Comparison of ENCODE assay signal across 10 mouse cellular contexts in the genomic region with DNA sequence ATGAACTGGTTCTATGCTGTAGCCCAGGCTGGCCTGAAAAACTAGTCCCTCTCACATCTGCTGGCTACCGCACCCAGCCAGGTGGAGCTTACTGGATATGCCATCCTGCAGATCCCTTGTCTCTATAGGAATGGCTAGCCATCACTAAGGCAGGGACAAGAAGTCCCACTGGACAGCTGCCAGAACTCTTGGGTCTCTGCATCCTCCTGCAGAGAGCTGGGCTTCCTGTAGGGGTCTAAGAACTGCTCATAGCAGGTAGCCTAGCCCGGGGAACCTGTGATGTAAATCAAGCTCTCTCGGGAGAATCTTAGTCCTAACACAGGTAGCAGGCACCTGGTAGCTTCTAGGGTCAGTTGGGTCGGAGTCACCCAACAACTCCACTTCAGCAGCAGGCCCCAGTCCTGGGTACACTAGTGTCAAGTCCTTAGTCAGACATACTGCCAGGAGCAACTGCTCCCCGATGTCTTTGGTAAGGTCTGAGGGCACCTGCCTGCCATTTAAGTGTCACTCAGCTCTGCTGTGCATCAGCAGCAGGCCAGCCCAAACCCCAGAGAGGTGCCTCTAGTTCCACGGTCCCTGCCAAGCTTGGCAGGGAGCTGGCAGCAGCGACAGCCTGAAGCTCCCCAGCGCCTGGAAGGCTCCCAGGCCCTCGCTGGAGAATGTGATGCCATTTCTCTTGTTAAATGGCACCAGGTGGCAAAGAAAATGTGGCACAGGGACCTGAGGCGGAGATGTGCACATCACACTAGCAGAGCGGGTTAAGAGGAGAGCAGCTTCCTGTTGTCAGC. TPM values are rescaled to one million over a fixed set of nuclear protein-coding genes. Genes with fewer than 3 reads are reported as not detected.
DNase-seq lines count a peak whose midpoint lies in the region; ATAC-seq lines count a peak whose summit lies in the region.
"Had no signal": no experiment of that assay in that cellular context is flagged by ENCODE, and none has a peak within 500 bp of the region (broad histone marks: within the 10 kb centered on the region; RNA-seq: fewer than 3 reads in every experiment).

No protein-coding gene starts in this region.

- WGBS in heart, embryonic 11.5 days (ENCODE audit: insufficient replicate concordance) = 72% methylated on average over 11 of the region's 11 CpGs
- WGBS in hindbrain, embryonic 11.5 days = 70% methylated on average over 11 of the region's 11 CpGs

- H3K4me3 ChIP-seq in heart, embryonic 11.5 days (ENCODE audit: low read depth, low read length) = no peak overlapping the region
- H3K4me3 ChIP-seq in hindbrain, embryonic 11.5 days (ENCODE audit: low read depth, low read length) = no peak overlapping the region
- H3K4me3 ChIP-seq: stomach, embryonic 15.5 days had no signal

- H3K4me1 ChIP-seq in heart, embryonic 11.5 days (ENCODE audit: control insufficient read depth, insufficient read depth, low read length) = 0 out of 2 replicates have a peak, but pooled peaks cover 8% of the 10 kb centered on the region
- no peaks in the 10 kb centered on the region for H3K4me1 ChIP-seq in hindbrain, embryonic 11.5 days (replicated peaks; ENCODE audit: control insufficient read depth, insufficient read depth, low read length)
- H3K4me1 ChIP-seq: stomach, embryonic 15.5 days had no signal

- H3K4me2 ChIP-seq in heart, embryonic 11.5 days = no peak overlapping the region
- no peak overlapping the region for H3K4me2 ChIP-seq in hindbrain, embryonic 11.5 days (replicated peaks; ENCODE audit: low read depth, low read length)
- H3K4me2 ChIP-seq: stomach, embryonic 15.5 days had no signal

- H3K36me3 ChIP-seq in heart, embryonic 11.5 days (ENCODE audit: control insufficient read depth, insufficient read depth, low read length) = no peaks in the 10 kb centered on the region
- H3K36me3 ChIP-seq in hindbrain, embryonic 11.5 days (ENCODE audit: control insufficient read depth, insufficient read depth, low read length) = 0 out of 2 replicates have a peak, but pooled peaks cover 2% of the 10 kb centered on the region
- H3K36me3 ChIP-seq: stomach, embryonic 15.5 days had no signal

- no peak overlapping the region for H3K9ac ChIP-seq in heart, embryonic 11.5 days (ENCODE audit: low read depth, low read length)
- no peak overlapping the region for H3K9ac ChIP-seq in hindbrain, embryonic 11.5 days (ENCODE audit: low read depth, low read length)
- H3K9ac ChIP-seq: stomach, embryonic 15.5 days had no signal

- peaks cover 6% of the 10 kb centered on the region for H3K27me3 ChIP-seq in heart, embryonic 11.5 days (ENCODE audit: control insufficient read depth, insufficient read depth, low read length)
- H3K27me3 ChIP-seq in hindbrain, embryonic 11.5 days (ENCODE audit: control insufficient read depth, insufficient read depth, low read length) = no peaks in the 10 kb centered on the region
- H3K27me3 ChIP-seq: stomach, embryonic 15.5 days had no signal

- peak; percentile 28 to 49 for DNase-seq in heart, adult 18-20 months
- DNase-seq in right cerebral cortex, postnatal 10 days (ENCODE audit: low spot score in 2 of 2) = peak; percentile 73
- no peak for DNase-seq in right cerebral cortex, adult 18-20 months
- DNase-seq in cerebellum, postnatal 14 days = peak; percentile 92
- DNase-seq in right cerebral cortex, postnatal 4 days = peak; percentile 40
- no peak for DNase-seq in natural killer cell, adult 2 months (ENCODE audit: low spot score in 2 of 2)
- DNase-seq in hindbrain, embryonic 11.5 days (ENCODE audit: low spot score) = no peak

- H3K27ac ChIP-seq in heart, embryonic 11.5 days (ENCODE audit: low read depth, low read length) = no peak overlapping the region
- no peak overlapping the region for H3K27ac ChIP-seq in hindbrain, embryonic 11.5 days (ENCODE audit: low read depth, low read length)
- H3K27ac ChIP-seq: stomach, embryonic 15.5 days had no signal

- no peaks in the 10 kb centered on the region for H3K9me3 ChIP-seq in heart, embryonic 11.5 days (replicated peaks; ENCODE audit: control insufficient read depth, low read length)
- no peaks in the 10 kb centered on the region for H3K9me3 ChIP-seq in hindbrain, embryonic 11.5 days (ENCODE audit: control insufficient read depth, low read length)
- H3K9me3 ChIP-seq: stomach, embryonic 15.5 days had no signal

- no peak for ATAC-seq in heart, embryonic 11.5 days (replicated peaks; ENCODE audit: insufficient number of reproducible peaks, low FRiP score, low TSS enrichment)
- no peak for ATAC-seq in hindbrain, embryonic 11.5 days (ENCODE audit: low FRiP score)
- ATAC-seq: lung, postnatal 0 days had no signal

RNA-seq across cellular contexts. Expression of a gene that starts 7.6 kb away (rescaled TPM):
- 1 to 10 TPM in 1 of 2 experiments, under 1 TPM in 1; 0.35 to 2.2 TPM for total RNA-seq in heart, adult 18-20 months (2021)
- 0.29 TPM in 1 of 2 replicates, not detected in the other for polyA plus RNA-seq in heart, embryonic 11.5 days (2014; fragmentation: Nextera tagmentation; extraction: Ambion mirVana)
- 0.35 and 0.62 TPM in 2 replicates for polyA plus RNA-seq in hindbrain, embryonic 11.5 days (2014; fragmentation: Nextera tagmentation; extraction: Ambion mirVana)

RNA-seq across cellular contexts. Expression of a gene that starts 12.8 kb away (rescaled TPM):
- total RNA-seq in heart, adult 18-20 months (2021) = under 1 TPM; 0.42 to 0.46 TPM
- polyA plus RNA-seq in heart, embryonic 11.5 days (2014; fragmentation: Nextera tagmentation; extraction: Ambion mirVana) = 59.7 and 67.3 TPM in 2 replicates
- 76.2 and 78.1 TPM in 2 replicates for polyA plus RNA-seq in hindbrain, embryonic 11.5 days (2014; fragmentation: Nextera tagmentation; extraction: Ambion mirVana)

RNA-seq across cellular contexts. Expression of a gene that starts 19.2 kb away (rescaled TPM):
- under 1 TPM in 1 of 2 experiments, not detected in 1; 0.21 TPM for total RNA-seq in heart, adult 18-20 months (2021)
- 0.07 TPM in 1 of 2 replicates, not detected in the other for polyA plus RNA-seq in heart, embryonic 11.5 days (2014; fragmentation: Nextera tagmentation; extraction: Ambion mirVana)
- 1.0 and 1.9 TPM in 2 replicates for polyA plus RNA-seq in hindbrain, embryonic 11.5 days (2014; fragmentation: Nextera tagmentation; extraction: Ambion mirVana)

RNA-seq across cellular contexts. Expression of a gene that starts 20.4 kb away (rescaled TPM):
- not detected for total RNA-seq in heart, adult 18-20 months (2021)
- not detected in 2 replicates for polyA plus RNA-seq in heart, embryonic 11.5 days (2014; fragmentation: Nextera tagmentation; extraction: Ambion mirVana)
- polyA plus RNA-seq in hindbrain, embryonic 11.5 days (2014; fragmentation: Nextera tagmentation; extraction: Ambion mirVana) = 0.86 and 1.6 TPM in 2 replicates
- polyA plus RNA-seq: lung, postnatal 0 days; stomach, embryonic 15.5 days had no signal

RNA-seq across cellular contexts. Expression of a gene that starts 42.9 kb away (rescaled TPM):
- total RNA-seq in heart, adult 18-20 months (2021) = 1 to 10 TPM in 1 of 2 experiments, under 1 TPM in 1; 0.62 to 1.1 TPM
- 5.0 and 6.2 TPM in 2 replicates for polyA plus RNA-seq in heart, embryonic 11.5 days (2014; fragmentation: Nextera tagmentation; extraction: Ambion mirVana)
- polyA plus RNA-seq in hindbrain, embryonic 11.5 days (2014; fragmentation: Nextera tagmentation; extraction: Ambion mirVana) = 146 and 150 TPM in 2 replicates

Comparison
In these comparisons a context has a peak if more than half of its experiments do, and no peak if none do; other contexts are left out.
1. DNase-seq: peak in heart, adult 18-20 months (2 of 2), right cerebral cortex, postnatal 10 days (2 of 2), cerebellum, postnatal 14 days (2 of 2) and right cerebral cortex, postnatal 4 days (single experiment); none in right cerebral cortex, adult 18-20 months (single experiment), natural killer cell, adult 2 months (0 of 2) and hindbrain, embryonic 11.5 days (single experiment).